Mouse (Mus musculus) cortical plate, adult 2 months (tissue): ENCODE data around the gene Ppfibp2. TPM values are rescaled to one million over a fixed set of nuclear protein-coding genes. Genes with fewer than 3 reads are reported as not detected.

Experiments used
- H3K27ac ChIP-seq: fragments of 200-500 bp; 2 replicates; pipeline ENCODE4 v1.5.1; 2012; ENCODE audit warnings: low read length, control low read depth, inconsistent platforms; ENCODE audit not compliant: insufficient read depth
- H3K4me1 ChIP-seq: fragments of 200-500 bp; 2 replicates; pipeline ENCODE4 v1.6.1; 2011; ENCODE audit warnings: low read length; ENCODE audit not compliant: control insufficient read depth, insufficient read depth
- H3K4me3 ChIP-seq: fragments of 200-500 bp; 2 replicates; pipeline ENCODE4 v1.5.1; 2011; ENCODE audit warnings: mild to moderate bottlenecking, low read length, control low read depth; ENCODE audit not compliant: insufficient read depth
- CTCF ChIP-seq: fragments of 200-500 bp; IDR thresholded peaks from 2 replicates; pipeline ENCODE4 v1.5.1; 2011; ENCODE audit warnings: mild to moderate bottlenecking, control low read depth, low read length; ENCODE audit not compliant: insufficient read depth; ENCODE audit errors: extremely low read depth
- POLR2A ChIP-seq: fragments of 200-500 bp; IDR thresholded peaks from 2 replicates; pipeline ENCODE4 v1.6.1; 2011; ENCODE audit warnings: mild to moderate bottlenecking, low read length, control low read depth; ENCODE audit not compliant: insufficient read depth; ENCODE audit errors: extremely low read depth
- polyA plus RNA-seq: library from polyadenylated mRNA; depleted of rRNA; stranded (reverse); fragments of >200 nt; gene quantifications from 2 replicates; pipeline ENCODE4 v1.2.3, GENCODE M21; 2012; rRNA removed

The Ppfibp2 gene
- polyA plus RNA-seq = 7.5 and 8.4 TPM in 2 replicates

DNA sequence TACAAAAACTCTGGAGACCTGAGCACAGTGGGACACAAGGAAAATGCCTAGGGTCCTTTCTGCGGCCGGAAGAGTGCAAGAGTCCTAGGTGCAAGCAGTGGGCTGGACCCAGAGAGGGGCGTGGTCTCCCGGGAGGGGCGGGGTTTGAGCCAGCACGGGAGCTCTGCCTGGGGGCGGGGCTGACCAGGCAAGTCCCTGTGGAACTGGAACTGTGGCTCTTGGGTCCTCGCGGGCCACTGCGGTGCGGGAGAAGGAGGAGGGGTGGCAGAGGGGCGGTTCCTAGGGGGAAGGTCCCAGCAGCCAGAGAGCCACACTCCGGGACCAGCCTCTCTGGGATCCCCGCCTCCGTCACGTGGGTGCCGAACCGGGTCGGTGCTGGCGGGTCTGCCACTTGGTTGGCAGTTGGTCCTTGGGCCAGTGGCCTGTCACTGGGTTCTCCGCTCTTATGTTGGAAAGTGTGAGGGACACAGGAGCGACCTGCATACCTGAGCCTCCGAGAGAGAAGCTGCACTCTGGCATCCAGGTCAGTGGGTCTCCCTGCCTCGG is at the start of gene Ppfibp2:
TSS of gene Ppfibp2 (plus strand) at position 351 of the 546 bp plus-strand sequence.
- Histone ChIP-seq H3K4me1 (no peaks in the 10 kb centered on the region), H3K4me3 (peak within 1 kb of the TSS; percentile 46), H3K27ac (no peak within 1 kb of the TSS; the same call in none of the 2 replicates)
- TF ChIP-seq POLR2A (no peak), CTCF (no peak)

DNA sequence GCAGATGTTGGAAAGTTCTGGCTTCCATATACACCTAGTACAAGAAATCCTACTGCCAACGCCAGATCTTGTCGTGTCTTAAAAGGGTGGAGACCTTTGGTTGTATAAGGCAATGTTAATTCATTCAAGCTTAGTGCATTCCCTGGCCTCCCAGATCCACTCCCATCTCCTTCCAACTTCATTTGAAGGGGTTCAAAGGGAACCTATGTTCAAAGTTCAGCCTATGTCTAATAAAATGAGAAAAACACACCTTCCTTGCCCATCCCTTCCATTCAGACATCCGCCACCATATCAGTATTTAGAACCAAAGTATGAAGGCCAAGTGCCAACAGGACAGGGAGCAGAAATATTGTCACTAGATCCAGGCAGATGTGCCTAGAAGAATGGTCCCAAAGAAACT is 47.1 kb upstream of the Ppfibp2 start:
- TF ChIP-seq CTCF (no peak), POLR2A (no peak)
- H3K4me3 ChIP-seq = no peak overlapping the region
- H3K27ac ChIP-seq = no peak overlapping the region
- H3K4me1 ChIP-seq = no peaks in the 10 kb centered on the region

DNA sequence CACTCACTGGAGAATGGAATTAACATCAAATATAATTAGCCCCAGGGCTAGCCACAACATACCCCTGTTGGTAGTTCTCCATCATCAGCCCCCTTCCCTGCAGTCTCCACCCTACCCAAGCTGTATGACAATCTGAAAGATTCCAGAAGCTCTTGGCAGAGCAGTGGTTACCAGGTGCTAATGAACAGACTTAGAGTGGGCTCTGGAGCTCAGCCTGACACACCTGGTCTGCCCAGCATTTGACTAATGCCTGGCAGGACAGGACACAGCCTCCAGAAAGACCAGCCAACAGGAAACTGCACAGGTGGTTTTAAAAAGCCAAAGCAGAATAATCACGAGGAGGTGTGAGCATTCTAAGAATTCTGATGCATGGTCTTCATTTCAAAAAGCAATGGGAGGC is 41.5 kb upstream of the Ppfibp2 start:
- Histone ChIP-seq H3K27ac (no peak overlapping the region), H3K4me3 (no peak overlapping the region), H3K4me1 (no peaks in the 10 kb centered on the region)
- TF ChIP-seq CTCF (no peak), POLR2A (no peak)

DNA sequence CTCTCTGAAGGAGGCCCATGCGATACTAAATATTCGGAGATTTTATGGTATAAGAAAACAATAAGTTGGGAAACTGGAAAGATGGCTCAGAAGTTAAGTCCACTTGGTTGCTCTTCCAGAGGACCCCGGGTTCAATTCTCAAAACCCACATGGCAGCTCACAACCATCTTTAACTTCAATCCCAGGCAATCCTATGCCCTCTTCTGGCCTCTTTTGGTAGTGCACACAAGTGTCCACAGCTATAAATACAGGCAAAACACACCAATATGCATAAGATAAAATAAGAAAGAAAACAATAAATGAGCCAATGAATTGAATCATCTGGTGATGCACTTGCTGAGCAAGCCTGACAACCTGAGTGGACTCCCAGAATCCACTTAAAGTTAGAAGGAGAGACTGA is 39.1 kb upstream of the Ppfibp2 start:
- H3K4me3 ChIP-seq = no peak overlapping the region
- H3K4me1 ChIP-seq = no peaks in the 10 kb centered on the region
- TF ChIP-seq POLR2A = no peak
- TF ChIP-seq CTCF = 0 out of 2 replicates have a peak, but pooled peaks have one; percentile 14
- no peak overlapping the region for H3K27ac ChIP-seq

DNA sequence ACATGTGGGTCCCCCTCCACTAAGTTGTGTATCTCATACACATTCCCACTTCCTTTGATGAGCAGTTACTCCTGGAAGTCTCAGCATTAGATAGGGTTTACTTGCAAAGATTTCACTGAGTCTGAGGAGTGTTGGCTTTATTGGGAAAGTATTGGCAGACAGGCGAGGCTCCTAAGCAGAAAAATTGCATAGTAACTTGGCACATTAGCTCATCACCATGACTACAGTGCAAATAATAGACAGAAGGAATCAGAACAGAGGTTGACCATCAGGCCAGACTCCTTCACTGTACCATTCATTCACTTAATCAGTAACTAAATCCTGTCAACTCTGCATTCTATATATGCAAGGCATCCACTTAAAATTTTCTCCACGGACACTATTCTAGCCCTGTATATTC is 34.3 kb upstream of the Ppfibp2 start:
- no peak overlapping the region for H3K4me3 ChIP-seq
- H3K4me1 ChIP-seq = no peaks in the 10 kb centered on the region
- TF ChIP-seq POLR2A (no peak), CTCF (no peak)
- H3K27ac ChIP-seq = no peak overlapping the region

DNA sequence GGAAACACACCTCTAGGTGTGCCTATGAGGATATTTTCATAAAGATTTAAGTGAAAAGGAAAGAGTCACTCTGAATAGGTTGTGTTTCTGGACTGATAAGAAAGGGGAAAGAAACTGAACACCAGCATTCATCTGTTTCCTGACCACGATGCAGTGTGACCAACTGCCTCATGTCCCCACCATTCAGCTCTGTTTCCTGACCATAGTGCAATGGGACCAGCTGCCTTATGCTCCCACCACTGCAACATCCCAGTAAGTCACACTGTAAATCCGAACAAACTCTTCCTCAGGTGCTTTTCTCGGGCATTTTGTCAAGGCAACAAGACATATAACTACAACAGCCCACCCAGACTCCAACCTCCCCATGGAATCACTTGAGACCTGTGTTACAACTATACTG is 33.4 kb upstream of the Ppfibp2 start:
- Histone ChIP-seq H3K27ac (no peak overlapping the region), H3K4me3 (no peak overlapping the region), H3K4me1 (no peaks in the 10 kb centered on the region)
- no peak for TF ChIP-seq POLR2A
- no peak for TF ChIP-seq CTCF

DNA sequence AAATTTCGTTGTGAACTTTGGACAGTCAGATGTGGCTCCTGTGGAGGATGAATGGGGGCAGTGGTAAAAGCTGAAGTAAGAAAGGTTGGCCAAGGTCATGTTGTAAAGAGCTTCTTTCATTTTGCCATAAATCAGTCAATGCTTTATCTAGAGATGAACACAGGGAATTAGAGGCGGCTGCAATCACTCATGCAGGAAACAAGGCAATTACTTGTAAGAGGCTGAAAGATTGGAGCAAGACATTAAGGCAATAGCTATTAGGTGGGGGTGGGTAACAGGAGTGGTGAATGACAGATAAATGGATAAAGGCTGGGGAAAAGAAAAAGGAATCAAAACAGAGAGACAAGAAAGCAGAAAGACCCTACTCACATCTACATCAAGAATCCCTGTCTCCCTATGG is 31.3 kb upstream of the Ppfibp2 start:
- no peaks in the 10 kb centered on the region for H3K4me1 ChIP-seq
- no peak overlapping the region for H3K27ac ChIP-seq
- TF ChIP-seq POLR2A (no peak), CTCF (no peak)
- no peak overlapping the region for H3K4me3 ChIP-seq

DNA sequence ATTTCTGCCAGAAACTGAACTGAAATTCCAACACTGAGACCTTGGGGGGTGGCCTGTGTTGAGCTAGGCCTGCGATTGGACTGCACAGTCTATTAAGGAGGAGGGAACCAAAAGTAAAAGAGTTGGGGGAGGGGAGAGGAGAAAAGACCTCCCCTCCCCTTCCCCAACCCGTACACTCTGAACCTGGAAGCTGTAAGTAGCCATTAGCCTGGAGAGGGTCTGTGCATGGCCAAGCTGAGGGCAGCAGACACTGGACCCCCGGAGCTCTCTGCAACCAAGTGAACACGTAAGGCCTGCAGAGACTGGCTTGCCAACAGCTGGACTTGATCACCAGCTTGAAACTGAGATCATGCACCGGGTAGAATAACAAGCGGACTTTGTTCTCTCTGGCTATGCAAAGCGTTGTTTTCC is 27.7 kb upstream of the Ppfibp2 start, which contains the start of gene Olfml1:
TSS of gene Olfml1 (plus strand) at position 186 of the 411 bp plus-strand sequence.
- Histone ChIP-seq H3K4me1 (no peaks in the 10 kb centered on the region), H3K27ac (peak within 1 kb of the TSS; percentile 77; the same call in 1 of the 2 replicates), H3K4me3 (peak within 1 kb of the TSS; percentile 12; the same call in 1 of the 2 replicates)
- TF ChIP-seq POLR2A = no peak
- TF ChIP-seq CTCF = no peak

DNA sequence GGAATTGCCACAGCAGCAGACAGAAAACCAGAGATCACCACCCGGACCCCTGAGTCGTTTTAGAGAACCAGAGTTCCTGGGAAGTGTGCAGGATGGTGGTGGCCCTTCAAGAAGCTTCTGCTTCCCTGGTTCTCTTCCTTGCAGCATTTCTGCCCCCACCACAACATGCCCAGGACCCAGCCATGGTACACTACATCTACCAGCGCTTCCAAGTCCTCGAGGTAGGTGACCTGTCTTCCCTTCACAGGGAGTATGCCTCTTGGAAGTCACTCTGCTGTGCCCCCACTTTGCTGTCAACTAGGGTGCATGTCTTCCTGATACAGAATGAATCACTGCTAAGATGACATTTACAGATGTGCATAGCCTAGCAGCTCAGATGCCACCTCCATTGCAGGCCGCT is 27.3 kb upstream of the Ppfibp2 start:
- Histone ChIP-seq H3K27ac (peak overlapping the region; percentile 77; the same call in 1 of the 2 replicates), H3K4me3 (peak overlapping the region; percentile 12; the same call in 1 of the 2 replicates), H3K4me1 (no peaks in the 10 kb centered on the region)
- TF ChIP-seq POLR2A (no peak), CTCF (no peak)

DNA sequence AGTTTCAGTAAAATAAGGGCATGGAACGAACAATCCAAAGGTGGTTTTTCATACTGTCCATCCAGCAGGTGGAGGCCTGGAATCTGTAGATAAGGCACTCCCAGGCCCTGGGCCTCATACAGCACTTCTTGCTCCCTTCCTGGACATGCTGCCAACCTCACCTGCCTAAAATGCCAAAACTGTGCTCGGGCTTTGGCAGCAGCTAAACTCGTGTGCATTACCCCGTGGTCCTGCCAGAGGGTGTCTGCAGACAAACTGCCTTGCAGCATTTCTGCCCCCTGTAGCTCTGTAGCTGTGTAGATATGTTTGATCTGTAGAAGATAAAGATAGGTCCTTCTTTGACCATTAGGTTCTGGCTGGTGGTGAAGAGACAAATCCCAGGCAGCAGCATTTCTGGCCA is 26.0 kb upstream of the Ppfibp2 start:
- TF ChIP-seq CTCF (no peak), POLR2A (no peak)
- no peaks in the 10 kb centered on the region for H3K4me1 ChIP-seq
- 0 out of 2 replicates have a peak overlapping the region, but pooled peaks have one; percentile 26 for H3K4me3 ChIP-seq
- H3K27ac ChIP-seq = no peak overlapping the region; the same call in 1 of the 2 replicates
